Mouse (Mus musculus) cortical plate, adult 2 months (tissue): ENCODE results near the gene Rnf7.

Experiments
- CTCF ChIP-seq: fragments of 200-500 bp; IDR thresholded peaks from 2 replicates; pipeline ENCODE4 v1.5.1; 2011; ENCODE audit warnings: mild to moderate bottlenecking, control low read depth, low read length; ENCODE audit not compliant: insufficient read depth; ENCODE audit errors: extremely low read depth
- POLR2A ChIP-seq: fragments of 200-500 bp; IDR thresholded peaks from 2 replicates; pipeline ENCODE4 v1.6.1; 2011; ENCODE audit warnings: mild to moderate bottlenecking, low read length, control low read depth; ENCODE audit not compliant: insufficient read depth; ENCODE audit errors: extremely low read depth

GRCm38 (mm10) chr9:96483648-96484047 is 5.2 kb upstream of the Rnf7 start:
- no peak for TF ChIP-seq POLR2A
- TF ChIP-seq CTCF = no peak
